Mouse (Mus musculus) stomach, adult 2 months (tissue): ENCODE measurements around the gene Rtkn. TPM values are rescaled to one million over a fixed set of nuclear protein-coding genes. Genes with fewer than 3 reads are reported as not detected.

Experiments used
- polyA plus RNA-seq: library from polyadenylated mRNA; depleted of rRNA; stranded (reverse); fragments of >200 nt; gene quantifications from 2 replicates; pipeline ENCODE4 v1.2.3, GENCODE M21; 2012; rRNA removed

Gene Rtkn
- 36.3 and 47.6 TPM in 2 replicates for polyA plus RNA-seq

GRCm38 (mm10) chr6:83134951-83135513 lies at the start of gene Rtkn:
TSS of gene Rtkn (plus strand) at chr6:83135463.

DNA sequence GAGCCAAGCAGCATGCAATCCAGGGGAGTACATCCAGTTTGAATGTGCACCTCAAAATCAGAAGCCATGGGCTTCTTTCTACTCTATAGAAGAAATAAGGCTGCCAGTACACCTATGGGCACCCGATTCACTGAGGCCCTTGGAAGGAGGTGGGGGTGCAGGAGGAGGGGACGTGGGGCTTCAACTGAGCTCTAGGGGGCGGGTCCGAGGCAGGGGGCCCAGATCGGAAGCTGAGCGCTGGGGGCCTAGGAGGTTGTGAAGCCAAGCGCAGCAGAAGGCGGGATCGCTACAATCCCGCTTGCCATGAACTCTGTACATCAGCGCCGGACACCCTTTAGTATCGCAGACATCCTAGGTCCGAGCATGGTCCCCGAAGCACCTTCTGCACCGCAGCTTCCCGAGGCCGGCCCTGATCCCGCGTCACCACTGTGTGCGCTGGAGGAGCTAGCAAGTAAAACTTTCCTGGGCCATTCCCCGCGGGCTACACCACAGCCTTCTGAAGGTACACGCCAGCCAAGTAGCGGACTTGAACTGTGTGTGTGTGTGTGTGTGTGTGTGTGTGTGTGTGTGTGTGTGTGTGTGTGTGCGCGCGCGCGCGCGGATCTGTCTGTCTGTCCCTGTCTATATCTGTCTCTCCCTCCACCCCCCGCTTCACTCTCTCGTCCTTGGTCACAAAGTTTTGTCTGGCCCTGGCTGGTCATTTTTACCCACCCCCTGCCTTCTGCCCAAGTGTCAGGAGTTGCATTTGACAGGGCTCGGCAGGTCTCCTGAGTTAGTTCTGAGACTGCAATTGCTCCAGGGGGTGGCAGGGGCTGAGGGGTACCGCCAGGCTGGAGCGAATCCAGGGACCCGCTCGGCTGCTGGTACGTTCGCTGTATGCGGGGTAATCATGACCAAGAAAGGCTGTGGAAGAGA lies 48.9 kb upstream of the Rtkn start, which contains the start of gene Lbx2:
Gene Lbx2, plus strand, starts transcription at position 247 of the 915 bp plus-strand sequence.

DNA sequence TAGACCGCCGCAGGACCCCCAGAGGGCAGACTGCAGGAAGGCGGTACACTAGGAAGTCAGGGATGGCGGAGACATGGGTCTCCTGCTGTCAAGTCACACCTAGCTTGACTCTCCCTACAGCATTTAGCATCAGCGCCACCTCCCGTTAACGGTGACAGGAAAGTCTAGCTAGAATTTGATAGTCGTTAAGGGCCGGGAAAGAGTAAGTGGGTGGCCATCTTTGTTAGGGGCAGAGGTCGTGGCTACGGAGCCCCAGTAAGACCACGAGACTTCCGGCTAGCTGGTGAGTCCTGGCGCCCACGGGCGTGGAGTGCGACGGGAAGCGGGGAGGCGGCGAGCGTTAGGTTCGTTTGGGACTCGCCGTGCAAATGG lies 34.0 kb upstream of the Rtkn start, which contains the start of the genes Ccdc142 and Gm42688:
Gene Ccdc142, plus strand, starts transcription at position 286 of the 372 bp plus-strand sequence.
Gene Gm42688, plus strand, starts transcription at position 302 of the 372 bp plus-strand sequence.

GRCm38 (mm10) chr6:83108762-83109668 lies 26.2 kb upstream of the Rtkn start, which contains the start of gene Mrpl53:
TSS of gene Mrpl53 (plus strand) at chr6:83109040.

GRCm38 (mm10) chr6:83115011-83115671 lies 20.1 kb upstream of the Rtkn start, which contains the start of gene Mogs:
TSS of gene Mogs (plus strand) at chr6:83115496.

DNA sequence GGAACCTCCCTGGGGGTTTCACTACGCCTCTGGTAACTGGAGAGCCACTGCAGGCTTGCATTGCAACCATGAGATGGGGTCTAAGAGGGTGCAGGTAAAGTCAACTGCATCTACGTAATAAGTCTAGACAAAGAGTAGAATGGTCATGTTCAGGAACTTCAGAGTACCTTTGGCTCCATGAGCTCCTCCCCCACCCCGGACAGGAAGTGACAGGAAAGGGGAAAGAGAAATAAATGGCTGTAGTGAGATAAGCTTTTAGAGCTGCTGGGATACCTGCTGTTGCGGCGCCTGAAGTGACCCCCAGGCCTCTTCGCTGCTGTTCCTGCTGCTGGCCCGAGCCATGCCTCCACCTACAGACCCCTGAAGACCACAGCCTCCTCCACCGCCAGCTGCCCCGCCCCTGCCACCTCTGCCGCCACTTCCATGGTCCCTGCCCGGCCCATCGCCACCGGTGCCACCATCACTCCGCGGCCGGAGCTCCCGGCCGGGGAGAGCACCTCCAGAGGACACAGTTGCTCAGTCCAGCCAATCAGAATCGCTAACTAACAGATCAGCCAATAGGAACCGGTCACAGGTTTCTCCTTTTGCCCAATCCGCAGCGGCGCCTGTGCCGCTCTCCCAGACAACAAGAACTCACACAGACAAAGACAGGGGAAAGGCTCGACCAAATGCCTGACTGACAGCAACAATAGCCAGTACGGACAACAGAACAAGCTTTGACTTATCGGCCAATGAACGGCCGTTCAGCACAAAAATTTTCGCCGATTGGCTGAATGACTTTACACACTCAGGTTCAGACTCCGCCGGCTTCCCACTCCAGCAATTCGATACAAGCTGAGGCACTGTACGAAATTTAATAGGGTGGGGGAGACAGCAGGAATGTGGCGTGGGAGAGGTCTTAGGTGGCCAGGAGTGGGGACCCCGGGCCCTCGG lies 14.1 kb upstream of the Rtkn start, which contains the start of gene Wbp1:
Gene Wbp1, minus strand, starts transcription at position 630 of the 933 bp plus-strand sequence.

GRCm38 (mm10) chr6:83125331-83125730 lies 9.9 kb upstream of the Rtkn start, which contains the start of gene Ino80b:
TSS of gene Ino80b (minus strand) at chr6:83125431.

GRCm38 (mm10) chr6:83156259-83156684 lies 21.0 kb downstream of the Rtkn start, which contains the start of the genes Wdr54 and 1700003E16Rik:
TSS of gene Wdr54 (minus strand) at chr6:83156397.
TSS of gene 1700003E16Rik (plus strand) at chr6:83156404.

DNA sequence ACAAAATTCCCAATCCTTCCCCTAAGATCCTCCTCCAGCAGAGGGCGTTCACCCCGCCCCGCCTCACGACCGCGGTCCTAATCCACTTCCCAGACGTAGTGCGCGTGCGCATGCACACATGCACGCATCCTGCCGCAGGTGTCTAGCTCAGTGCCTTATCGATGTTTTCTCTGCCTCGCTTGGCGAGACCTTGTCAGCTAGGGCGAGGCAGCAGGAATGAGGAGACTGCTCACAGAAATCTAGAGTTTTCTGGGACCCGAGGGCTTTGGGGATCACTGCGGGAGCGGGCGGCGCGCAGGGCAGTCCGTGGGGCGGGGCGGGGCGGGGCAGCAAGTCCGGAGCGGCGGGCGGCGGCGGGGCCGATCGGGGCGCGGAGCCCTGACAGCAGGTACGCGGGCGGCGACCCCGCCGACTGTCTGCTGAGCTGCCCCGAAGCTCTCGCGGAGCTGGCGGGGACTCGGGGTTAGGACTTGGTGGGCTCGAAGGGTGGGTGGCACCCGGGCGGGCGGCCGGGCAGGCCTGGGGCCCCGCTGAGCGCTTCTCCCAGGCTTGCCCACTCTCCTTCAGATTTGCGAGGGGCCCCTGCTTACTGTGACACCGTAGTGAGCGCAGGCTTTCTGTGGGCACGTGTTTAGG lies 30.5 kb downstream of the Rtkn start, which contains the start of gene Dctn1:
Gene Dctn1, plus strand, starts transcription at position 314 of the 636 bp plus-strand sequence.

Other genes starting within 250 kb of the Rtkn start
- gene Sema4f, start 195.7 kb upstream of the Rtkn start, polyA plus RNA-seq, result 0.32 and 0.38 TPM in 2 replicates
- gene M1ap, start 188.6 kb upstream of the Rtkn start, polyA plus RNA-seq, result 0.03 and 0.12 TPM in 2 replicates
- gene Dok1, start 102.0 kb upstream of the Rtkn start, polyA plus RNA-seq, result 4.3 and 6.4 TPM in 2 replicates
- gene Loxl3, start 101.3 kb upstream of the Rtkn start, polyA plus RNA-seq, result 2.0 and 2.8 TPM in 2 replicates
- 333 and 519 TPM in 2 replicates for gene Aup1, start 80.9 kb upstream of the Rtkn start, polyA plus RNA-seq
- 19.2 and 22.7 TPM in 2 replicates for gene Htra2, start 80.2 kb upstream of the Rtkn start, polyA plus RNA-seq
- gene Dqx1, start 77.6 kb upstream of the Rtkn start, polyA plus RNA-seq, result 3.3 and 4.4 TPM in 2 replicates
- 1.2 and 3.8 TPM in 2 replicates for gene Tlx2, start 65.2 kb upstream of the Rtkn start, polyA plus RNA-seq
- 3.2 and 3.8 TPM in 2 replicates for gene Pcgf1, start 57.6 kb upstream of the Rtkn start, polyA plus RNA-seq
- gene Lbx2, start 49.1 kb upstream of the Rtkn start, polyA plus RNA-seq, result 0.76 and 0.81 TPM in 2 replicates
- 3.4 and 4.7 TPM in 2 replicates for gene Ccdc142, start 33.9 kb upstream of the Rtkn start, polyA plus RNA-seq
- gene Gm42688, start 33.8 kb upstream of the Rtkn start, polyA plus RNA-seq, result 0.93 and 1.6 TPM in 2 replicates
- gene Mrpl53, start 26.4 kb upstream of the Rtkn start, polyA plus RNA-seq, result 25.7 and 38.3 TPM in 2 replicates
- 31.9 and 39.2 TPM in 2 replicates for gene Mogs, start 20.0 kb upstream of the Rtkn start, polyA plus RNA-seq
- gene Wbp1, start 13.9 kb upstream of the Rtkn start, polyA plus RNA-seq, result 137 and 148 TPM in 2 replicates
- gene Ino80b, start 10.0 kb upstream of the Rtkn start, polyA plus RNA-seq, result 29.6 and 60.8 TPM in 2 replicates
- gene Wdr54, start 20.9 kb downstream of the Rtkn start, polyA plus RNA-seq, result 1.8 and 1.9 TPM in 2 replicates
- 0.15 and 0.48 TPM in 2 replicates for gene 1700003E16Rik, start 20.9 kb downstream of the Rtkn start, polyA plus RNA-seq
- gene Dctn1, start 30.5 kb downstream of the Rtkn start, polyA plus RNA-seq, result 76.7 and 83.1 TPM in 2 replicates
- gene Slc4a5, start 84.4 kb downstream of the Rtkn start, polyA plus RNA-seq, result 0.05 and 0.16 TPM in 2 replicates
- gene Mthfd2, start 190.4 kb downstream of the Rtkn start, polyA plus RNA-seq, result 2.7 and 3.3 TPM in 2 replicates
- gene Mob1a, start 190.6 kb downstream of the Rtkn start, polyA plus RNA-seq, result 7.2 and 24.2 TPM in 2 replicates
- gene Bola3, start 213.7 kb downstream of the Rtkn start, polyA plus RNA-seq, result 6.1 and 80.9 TPM in 2 replicates